Mouse (Mus musculus) liver, embryonic 12.5 days (tissue): ENCODE results near the gene Tns1. TPM values are rescaled to one million over a fixed set of nuclear protein-coding genes. Genes with fewer than 3 reads are reported as not detected.
A peak's percentile ranks its signal among the peaks of the same experiment; 100 is the strongest.

Experiments
- ATAC-seq: fragments of 200-750 bp; cut with Nextera tagmentation; 2 replicates; pipeline ENCODE4 v1.8.0; 2017; ENCODE audit warnings: moderate number of reproducible peaks, mild to moderate bottlenecking, moderate library complexity
- H3K27ac ChIP-seq: fragments of 300-500 bp; sonication (generic); 2 replicates; pipeline ENCODE4 v1.5.1; 2016; ENCODE audit warnings: mild to moderate bottlenecking
- H3K27me3 ChIP-seq: fragments of 300-500 bp; sonication (generic); replicated peaks from 2 replicates; pipeline ENCODE4 v1.6.1; 2016; ENCODE audit warnings: mild to moderate bottlenecking, moderate library complexity
- H3K36me3 ChIP-seq: fragments of 300-500 bp; sonication (generic); 2 replicates; pipeline ENCODE4 v1.6.1; 2016; ENCODE audit warnings: mild to moderate bottlenecking, moderate library complexity
- H3K4me1 ChIP-seq: fragments of 300-500 bp; sonication (generic); 2 replicates; pipeline ENCODE4 v1.6.1; 2016
- H3K4me2 ChIP-seq: fragments of 300-500 bp; sonication (generic); 2 replicates; pipeline ENCODE4 v1.6.1; 2016; ENCODE audit warnings: mild to moderate bottlenecking, moderate library complexity
- H3K4me3 ChIP-seq: fragments of 300-500 bp; sonication (generic); 2 replicates; pipeline ENCODE4 v1.5.1; 2016; ENCODE audit warnings: mild to moderate bottlenecking, moderate library complexity
- H3K9ac ChIP-seq: fragments of 300-500 bp; sonication (generic); 2 replicates; pipeline ENCODE4 v1.6.1; 2016; ENCODE audit warnings: mild to moderate bottlenecking, moderate library complexity
- H3K9me3 ChIP-seq: fragments of 300-500 bp; sonication (generic); replicated peaks from 2 replicates; pipeline ENCODE4 v1.6.1; 2016; ENCODE audit warnings: mild to moderate bottlenecking, moderate library complexity
- WGBS: fragments of 180-500 bp; shearing (Covaris S2); methylation state at CpG from one replicate; pipeline ENCODE4 v1.1.7; 2016; ENCODE audit not compliant: insufficient replicate concordance; 5-methylcytosine and 5-hydroxymethylcytosine counted together
- polyA plus RNA-seq: library from polyadenylated mRNA; unstranded; fragments of >200 nt; fragmentation: Nextera tagmentation; extraction: Ambion mirVana; gene quantifications from 2 replicates; pipeline ENCODE4 v1.2.1, GENCODE M21; 2016

The Tns1 gene
- polyA plus RNA-seq, 1 experiment from 2014 or later, result 13.1 TPM

DNA sequence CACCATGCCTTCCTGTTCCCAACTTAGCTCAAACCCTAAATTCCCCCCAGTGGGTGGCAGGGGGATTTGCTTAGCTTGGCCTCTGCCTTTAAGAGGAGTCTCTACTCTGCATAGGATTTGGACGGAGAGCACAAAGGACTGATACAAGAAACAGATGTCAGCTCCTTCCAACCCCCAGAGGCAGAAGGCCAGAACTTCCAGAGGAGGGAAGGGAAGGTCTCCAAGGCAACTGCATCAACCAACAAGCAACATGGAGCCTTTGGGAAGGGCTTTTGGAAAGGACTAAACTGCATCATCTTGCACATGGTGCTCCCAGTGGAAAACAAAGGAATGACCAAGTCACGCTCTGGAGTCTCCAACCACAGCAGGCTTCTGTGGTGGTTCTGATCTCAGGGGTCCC, 182.0 kb downstream of the Tns1 start:
- 73% methylated on average over 2 of the region's 2 CpGs for WGBS
- H3K36me3 ChIP-seq, result no peaks in the 10 kb centered on the region

GRCm38 (mm10) chr1:73941697-73942096, 182.6 kb downstream of the Tns1 start:
- no peaks in the 10 kb centered on the region for H3K27me3 ChIP-seq
- WGBS, result 64% methylated on average over 9 of the region's 9 CpGs
- H3K4me2 ChIP-seq, result no peak overlapping the region
- H3K9me3 ChIP-seq, result no peaks in the 10 kb centered on the region
- no peak overlapping the region for H3K4me3 ChIP-seq
- H3K9ac ChIP-seq, result no peak overlapping the region
- ATAC-seq, result no peak
- H3K27ac ChIP-seq, result no peak overlapping the region
- H3K36me3 ChIP-seq, result no peaks in the 10 kb centered on the region
- H3K4me1 ChIP-seq, result peaks cover 11% of the 10 kb centered on the region

More for the DNA sequence above, 182.0 kb downstream of the Tns1 start:
- no peaks in the 10 kb centered on the region for H3K27me3 ChIP-seq
- H3K27ac ChIP-seq, result no peak overlapping the region
- no peak overlapping the region for H3K4me3 ChIP-seq
- no peaks in the 10 kb centered on the region for H3K9me3 ChIP-seq
- no peak for ATAC-seq
- H3K4me1 ChIP-seq, result peaks cover 6% of the 10 kb centered on the region; the same call in 1 of the 2 replicates
- no peak overlapping the region for H3K9ac ChIP-seq
- no peak overlapping the region for H3K4me2 ChIP-seq

DNA sequence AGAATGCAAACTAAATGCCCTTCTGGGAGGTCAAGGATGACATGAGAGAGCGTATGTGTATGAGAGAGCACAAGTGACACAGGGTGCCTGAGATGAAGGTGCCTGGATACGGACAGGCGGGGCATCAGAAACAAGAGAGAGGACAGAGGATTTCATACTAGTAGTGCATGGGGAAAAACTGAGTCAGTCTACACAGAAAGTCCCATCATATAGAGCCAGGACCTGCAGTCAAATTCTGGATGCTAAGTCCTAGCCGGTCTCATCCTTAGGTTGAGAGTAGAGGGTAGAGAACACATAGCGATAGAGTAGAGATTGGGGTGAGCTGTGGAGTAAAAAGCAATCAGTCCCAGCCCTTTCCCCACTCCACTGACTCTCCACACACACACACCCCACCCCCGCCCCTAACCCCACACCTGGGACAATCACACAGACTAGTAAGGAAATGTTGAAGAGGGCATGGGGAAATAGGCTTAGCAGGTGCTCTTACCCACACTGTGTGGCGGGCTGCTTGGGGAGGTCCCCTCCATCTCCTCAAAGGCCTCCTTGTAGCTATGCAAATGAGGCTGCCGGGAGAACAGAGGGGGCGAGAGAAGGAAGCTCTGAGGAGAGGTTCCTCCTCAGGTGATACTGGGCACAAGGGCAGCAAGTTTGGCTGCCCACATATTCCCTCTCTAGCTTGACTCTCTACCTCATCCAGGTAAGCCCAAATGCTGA, 183.6 kb downstream of the Tns1 start:
- no peaks in the 10 kb centered on the region for H3K36me3 ChIP-seq
- no peak overlapping the region for H3K4me2 ChIP-seq
- no peaks in the 10 kb centered on the region for H3K9me3 ChIP-seq
- no peak overlapping the region for H3K27ac ChIP-seq
- peaks cover 22% of the 10 kb centered on the region for H3K4me1 ChIP-seq
- H3K4me3 ChIP-seq, result no peak overlapping the region
- 62% methylated on average over 9 of the region's 9 CpGs for WGBS
- H3K27me3 ChIP-seq, result no peaks in the 10 kb centered on the region
- ATAC-seq, result no peak
- no peak overlapping the region for H3K9ac ChIP-seq

DNA sequence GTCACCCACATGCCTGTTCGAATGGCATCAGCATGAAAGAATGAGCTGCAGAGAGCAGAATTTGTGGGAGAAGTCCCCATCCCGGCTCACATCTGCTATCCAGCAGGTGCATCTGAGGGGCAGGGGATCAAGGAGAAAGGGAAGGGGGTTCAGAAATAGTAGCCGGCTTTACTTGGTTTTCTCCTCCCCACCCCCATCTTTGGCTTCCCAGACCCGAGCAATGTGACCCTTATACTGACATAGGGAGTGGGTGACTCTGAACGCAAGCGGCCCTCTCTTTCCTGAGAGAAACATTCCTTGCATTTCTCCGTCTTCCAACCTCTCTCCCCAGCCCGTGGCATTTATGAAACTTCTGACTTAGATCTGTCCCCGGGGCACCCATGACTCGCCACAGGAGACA, 185.7 kb downstream of the Tns1 start:
- Histone ChIP-seq H3K4me2 (no peak overlapping the region), H3K36me3 (no peaks in the 10 kb centered on the region), H3K4me1 (peaks cover 24% of the 10 kb centered on the region), H3K9ac (no peak overlapping the region), H3K4me3 (no peak overlapping the region), H3K9me3 (no peaks in the 10 kb centered on the region), H3K27ac (no peak overlapping the region), H3K27me3 (no peaks in the 10 kb centered on the region)
- 70% methylated on average over 10 of the region's 10 CpGs for WGBS
- no peak for ATAC-seq

- H3K4me3 ChIP-seq, result no peak overlapping the region
- no peak overlapping the region for H3K9ac ChIP-seq
- H3K9me3 ChIP-seq, result no peaks in the 10 kb centered on the region
- H3K27me3 ChIP-seq, result no peaks in the 10 kb centered on the region
- no peak for ATAC-seq
- H3K4me1 ChIP-seq, result peaks cover 24% of the 10 kb centered on the region
- 58% methylated on average over 6 of the region's 6 CpGs for WGBS
- no peak overlapping the region for H3K4me2 ChIP-seq
- H3K27ac ChIP-seq, result no peak overlapping the region
- H3K36me3 ChIP-seq, result no peaks in the 10 kb centered on the region
These were observed 186.4 kb downstream of the Tns1 start for GRCm38 (mm10) chr1:73937805-73938204.

- no peaks in the 10 kb centered on the region for H3K36me3 ChIP-seq
- ATAC-seq, result no peak
- H3K27me3 ChIP-seq, result no peaks in the 10 kb centered on the region
- H3K9me3 ChIP-seq, result no peaks in the 10 kb centered on the region
- 4% methylated on average over 3 of the region's 3 CpGs for WGBS
- no peak overlapping the region for H3K9ac ChIP-seq
- no peak overlapping the region for H3K4me3 ChIP-seq
- H3K4me1 ChIP-seq, result peaks cover 24% of the 10 kb centered on the region
- no peak overlapping the region for H3K4me2 ChIP-seq
- H3K27ac ChIP-seq, result no peak overlapping the region
These were observed 187.7 kb downstream of the Tns1 start for GRCm38 (mm10) chr1:73936537-73936936.

DNA sequence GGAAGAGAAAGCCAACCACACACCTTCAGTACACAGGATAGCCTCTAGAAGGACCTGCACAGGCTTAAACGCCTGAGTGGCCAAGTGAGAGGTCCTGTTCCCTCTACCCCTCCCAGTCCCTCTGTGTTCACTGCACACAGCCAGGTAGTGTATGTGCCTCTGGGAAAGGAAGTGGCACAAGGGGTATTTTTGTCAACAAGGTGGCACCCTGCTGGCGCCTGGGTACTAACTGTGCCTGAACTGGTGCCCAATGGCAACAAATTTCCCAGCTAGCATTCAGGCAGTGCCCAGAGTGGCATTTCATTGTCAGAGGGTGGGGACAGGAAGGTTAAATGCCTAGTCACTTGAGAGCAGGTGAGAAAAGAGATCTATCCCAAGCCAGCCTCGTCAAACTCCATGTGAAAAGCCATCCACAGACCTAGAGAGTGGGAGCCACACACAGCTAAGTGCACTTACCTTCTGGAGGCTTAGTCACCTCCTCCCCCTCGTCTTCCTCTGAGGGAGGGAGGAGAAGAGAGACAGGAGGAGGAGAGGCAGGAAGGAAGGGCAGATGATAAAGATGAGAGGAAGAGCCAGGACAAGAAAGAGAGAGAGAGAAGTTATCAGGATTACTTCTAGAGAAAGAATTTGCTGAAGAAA, 188.7 kb downstream of the Tns1 start:
- no peak overlapping the region for H3K4me2 ChIP-seq
- H3K4me1 ChIP-seq, result peaks cover 24% of the 10 kb centered on the region
- H3K4me3 ChIP-seq, result no peak overlapping the region
- no peak overlapping the region for H3K27ac ChIP-seq
- no peaks in the 10 kb centered on the region for H3K27me3 ChIP-seq
- 42% methylated on average over 4 of the region's 4 CpGs for WGBS
- no peaks in the 10 kb centered on the region for H3K9me3 ChIP-seq
- no peaks in the 10 kb centered on the region for H3K36me3 ChIP-seq
- H3K9ac ChIP-seq, result no peak overlapping the region
- ATAC-seq, result no peak

DNA sequence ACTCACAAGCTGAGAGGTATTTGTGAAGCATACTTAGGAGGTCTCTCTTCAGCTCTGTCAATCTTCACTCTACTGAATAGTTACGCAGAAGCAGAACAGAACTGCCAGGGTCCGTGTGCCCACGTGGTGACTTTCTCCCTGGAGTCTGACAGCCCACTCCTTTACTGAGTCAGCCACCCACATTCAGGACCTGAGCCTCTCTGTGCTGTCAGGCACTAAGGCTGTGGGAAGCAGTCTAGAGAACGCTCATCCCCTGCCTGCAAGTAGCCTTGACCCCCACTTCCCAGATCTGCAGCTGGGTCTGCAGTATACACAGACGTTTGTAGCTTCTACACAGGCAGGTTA, 191.1 kb downstream of the Tns1 start:
- ATAC-seq, result no peak
- Histone ChIP-seq H3K9me3 (no peaks in the 10 kb centered on the region), H3K4me2 (no peak overlapping the region), H3K4me1 (peaks cover 24% of the 10 kb centered on the region), H3K4me3 (no peak overlapping the region), H3K9ac (no peak overlapping the region), H3K36me3 (no peaks in the 10 kb centered on the region), H3K27me3 (no peaks in the 10 kb centered on the region), H3K27ac (no peak overlapping the region)
- WGBS, result 61% methylated on average over 5 of the region's 5 CpGs

- ATAC-seq, result no peak
- H3K36me3 ChIP-seq, result peaks cover 3% of the 10 kb centered on the region; the same call in 1 of the 2 replicates
- no peak overlapping the region for H3K9ac ChIP-seq
These were observed 191.7 kb downstream of the Tns1 start for GRCm38 (mm10) chr1:73932421-73933145.

DNA sequence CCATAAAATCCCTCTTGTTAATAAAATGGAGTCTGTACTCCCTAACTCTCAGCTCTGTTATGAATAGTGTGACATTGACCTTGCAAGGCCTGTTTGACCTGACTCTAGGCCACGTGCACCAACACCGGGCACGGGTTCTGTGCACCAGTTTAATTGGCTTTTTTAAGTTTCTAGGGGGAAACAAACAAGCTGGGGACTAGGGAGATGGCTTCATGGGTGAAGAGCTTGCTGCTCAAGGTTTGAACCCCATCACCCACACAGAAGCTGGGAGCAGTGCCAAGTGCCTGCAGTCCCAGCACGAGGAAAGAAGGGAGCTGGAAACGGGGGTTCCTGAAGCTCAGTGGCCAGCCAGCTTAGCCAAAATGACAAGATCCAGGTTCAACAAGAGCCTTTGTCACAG, 192.4 kb downstream of the Tns1 start:
- H3K27me3 ChIP-seq, result no peaks in the 10 kb centered on the region
- H3K27ac ChIP-seq, result no peak overlapping the region
- WGBS, result 75% methylated on average over 5 of the region's 5 CpGs
- no peak overlapping the region for H3K4me3 ChIP-seq
- H3K4me1 ChIP-seq, result peaks cover 14% of the 10 kb centered on the region
- H3K4me2 ChIP-seq, result no peak overlapping the region
- ATAC-seq, result no peak
- H3K9me3 ChIP-seq, result no peaks in the 10 kb centered on the region
- peaks cover 11% of the 10 kb centered on the region for H3K36me3 ChIP-seq
- no peak overlapping the region for H3K9ac ChIP-seq

More at GRCm38 (mm10) chr1:73932421-73933145, 191.7 kb downstream of the Tns1 start:
- H3K9me3 ChIP-seq, result no peaks in the 10 kb centered on the region
- no peak overlapping the region for H3K4me2 ChIP-seq
- no peaks in the 10 kb centered on the region for H3K27me3 ChIP-seq
- no peak overlapping the region for H3K27ac ChIP-seq
- no peak overlapping the region for H3K4me3 ChIP-seq
- H3K4me1 ChIP-seq, result peaks cover 22% of the 10 kb centered on the region
- WGBS, result 74% methylated on average over 10 of the region's 10 CpGs

- 66% methylated on average over 8 of the region's 8 CpGs for WGBS
- Histone ChIP-seq H3K27me3 (no peaks in the 10 kb centered on the region), H3K36me3 (peaks cover 16% of the 10 kb centered on the region), H3K9me3 (no peaks in the 10 kb centered on the region), H3K27ac (no peak overlapping the region), H3K4me3 (no peak overlapping the region), H3K4me1 (0 out of 2 replicates have a peak, but pooled peaks cover 2% of the 10 kb centered on the region), H3K9ac (no peak overlapping the region), H3K4me2 (no peak overlapping the region)
- no peak for ATAC-seq
These were observed 193.7 kb downstream of the Tns1 start for GRCm38 (mm10) chr1:73930411-73931134.

- Histone ChIP-seq H3K9me3 (no peaks in the 10 kb centered on the region), H3K9ac (no peak overlapping the region), H3K4me3 (no peak overlapping the region), H3K27me3 (no peaks in the 10 kb centered on the region), H3K4me2 (no peak overlapping the region), H3K4me1 (no peaks in the 10 kb centered on the region), H3K27ac (no peak overlapping the region), H3K36me3 (peaks cover 22% of the 10 kb centered on the region)
- ATAC-seq, result 0 out of 2 replicates have a peak, but pooled peaks have one; percentile 1
- WGBS, result 61% methylated on average over 5 of the region's 5 CpGs
These were observed 194.3 kb downstream of the Tns1 start for GRCm38 (mm10) chr1:73929952-73930329.
